Mouse (Mus musculus) gastrocnemius, adult 18-20 months (tissue): ENCODE results near the gene Olfr588-ps1. TPM values are rescaled to one million over a fixed set of nuclear protein-coding genes. Genes with fewer than 3 reads are reported as not detected.
"Not testable (repeated sequence)": the region's sequence is repeated elsewhere in the genome, so short reads cannot be mapped to it uniquely, and the experiment has no call there.

Experiments
- DNase-seq: peaks from one replicate; pipeline ENCODE4 v3.0.0; 2021; ENCODE audit warnings: low spot score
- long read RNA-seq, 2 experiments: library from polyadenylated mRNA; stranded (forward); transcript quantifications; one replicate each; pipeline ENCODE4 v2.0.0; 2021
- total RNA-seq, 2 experiments: library from RNA; stranded (reverse); gene quantifications; 2 replicates each; pipeline ENCODE4 v1.2.3; 2021

The Olfr588-ps1 gene
- total RNA-seq, result not detected
- long read RNA-seq, experiment 1, result 0 reads
- long read RNA-seq, experiment 2, result 0 reads

DNA sequence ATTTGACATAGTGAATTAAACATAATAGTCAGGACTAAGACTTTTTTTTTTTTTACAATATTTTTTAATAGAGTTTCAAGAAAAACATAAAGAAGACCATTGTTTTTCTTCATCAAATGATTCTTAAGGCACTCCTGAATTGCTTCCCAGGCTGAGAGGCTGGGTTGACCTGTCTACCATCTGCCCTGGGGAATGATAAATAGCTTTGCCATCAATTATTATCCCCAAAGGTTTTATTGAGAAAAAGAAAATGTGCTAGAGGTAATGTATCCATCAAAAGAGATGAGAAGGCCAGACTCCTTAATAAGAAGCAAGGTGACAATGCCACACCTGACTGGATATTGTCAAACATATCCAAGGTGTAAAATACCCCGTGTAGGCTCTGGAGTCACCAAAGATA is at the start of gene Olfr588-ps1:
TSS of gene Olfr588-ps1 (plus strand) at position 301 of the 400 bp plus-strand sequence.
- DNase-seq, result no peak

- no peak for DNase-seq
Measured at GRCm38 (mm10) chr7:103097420-103097819, 43.3 kb upstream of the Olfr588-ps1 start, which contains the start of gene Olfr585. Gene Olfr585, plus strand, starts transcription at chr7:103097720.

GRCm38 (mm10) chr7:103119406-103119805 is 21.3 kb upstream of the Olfr588-ps1 start:
- no peak for DNase-seq

GRCm38 (mm10) chr7:103125538-103125937 is 15.1 kb upstream of the Olfr588-ps1 start, which contains the start of gene Olfr586:
Gene Olfr586, minus strand, starts transcription at chr7:103125638.
- DNase-seq, result no peak

GRCm38 (mm10) chr7:103156256-103156655 is 15.6 kb downstream of the Olfr588-ps1 start, which contains the start of gene Olfr589:
Gene Olfr589, minus strand, starts transcription at chr7:103156356.
- no peak for DNase-seq

DNA sequence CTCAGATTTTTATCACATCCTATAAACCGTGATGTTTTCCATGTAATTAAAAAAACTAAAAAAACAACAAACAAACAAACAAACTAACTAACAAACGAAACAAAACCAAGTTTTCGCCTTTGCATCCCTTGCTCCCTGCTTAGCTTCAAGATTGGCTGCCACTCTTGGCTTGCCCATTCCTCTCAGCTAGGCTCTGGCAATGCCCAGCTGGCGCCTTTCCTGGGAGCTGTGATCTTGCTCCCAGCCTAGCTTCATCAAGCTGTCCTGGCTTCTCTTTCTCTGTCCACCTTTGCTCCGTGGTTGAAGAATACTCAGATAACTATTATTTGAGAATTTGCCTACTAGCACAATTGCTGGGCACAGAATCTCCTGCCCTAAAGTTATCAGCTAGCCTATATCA is 29.0 kb downstream of the Olfr588-ps1 start:
- no peak for DNase-seq

- no peak for DNase-seq
Measured at GRCm38 (mm10) chr7:103178240-103178639, 37.6 kb downstream of the Olfr588-ps1 start, which contains the start of gene Olfr591. Gene Olfr591, minus strand, starts transcription at chr7:103178340.

DNA sequence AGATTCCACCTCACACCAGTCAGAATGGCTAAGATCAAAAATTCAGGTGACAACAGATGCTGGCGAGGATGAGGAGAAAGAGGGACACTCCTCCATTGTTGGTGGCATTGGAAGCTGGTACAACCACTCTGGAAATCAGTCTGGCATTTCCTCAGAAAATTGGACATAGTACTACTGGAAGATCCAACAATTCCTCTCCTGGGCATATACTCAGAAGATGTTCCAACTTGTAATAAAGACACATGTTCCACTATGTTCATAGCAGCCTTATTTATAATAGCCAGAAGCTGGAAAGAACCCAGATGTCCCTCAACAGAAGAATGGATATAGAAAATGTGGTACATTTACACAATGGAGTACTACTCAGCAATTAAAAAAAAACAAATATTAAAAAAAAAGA is 43.8 kb downstream of the Olfr588-ps1 start, which contains the start of gene Olfr592:
TSS of gene Olfr592 (plus strand) at position 301 of the 400 bp plus-strand sequence.
- not testable (repeated sequence) for DNase-seq

Other genes with a start within 250 kb of the Olfr588-ps1 start
- not detected for gene Olfr569, start 250.0 kb upstream of the Olfr588-ps1 start, total RNA-seq
- gene Olfr570, start 246.3 kb upstream of the Olfr588-ps1 start, total RNA-seq, result not detected
- gene Olfr571, start 223.3 kb upstream of the Olfr588-ps1 start, total RNA-seq, result not detected
- not detected for gene Olfr572, start 216.5 kb upstream of the Olfr588-ps1 start, total RNA-seq
- gene Olfr573-ps1, start 198.3 kb upstream of the Olfr588-ps1 start, total RNA-seq, result not detected
- gene Olfr574, start 192.4 kb upstream of the Olfr588-ps1 start, total RNA-seq, result not detected
- gene Olfr575, start 182.1 kb upstream of the Olfr588-ps1 start, total RNA-seq, result not detected
- not detected for gene Olfr576, start 178.2 kb upstream of the Olfr588-ps1 start, total RNA-seq
- not detected for gene Olfr577, start 164.9 kb upstream of the Olfr588-ps1 start, total RNA-seq
- gene Olfr578, start 151.6 kb upstream of the Olfr588-ps1 start, total RNA-seq, result not detected
- not detected for gene Olfr582, start 102.9 kb upstream of the Olfr588-ps1 start, total RNA-seq
- not detected for gene Olfr583, start 89.6 kb upstream of the Olfr588-ps1 start, total RNA-seq
- gene Olfr584, start 59.0 kb upstream of the Olfr588-ps1 start, total RNA-seq, result not detected
- gene Olfr585, start 43.2 kb upstream of the Olfr588-ps1 start, total RNA-seq, result not detected
- not detected for gene Olfr586, start 15.2 kb upstream of the Olfr588-ps1 start, total RNA-seq
- gene Olfr589, start 15.5 kb downstream of the Olfr588-ps1 start, total RNA-seq, result not detected
- not detected for gene Olfr591, start 37.5 kb downstream of the Olfr588-ps1 start, total RNA-seq
- gene Olfr592, start 43.9 kb downstream of the Olfr588-ps1 start, total RNA-seq, result not detected
- not detected for gene Olfr593, start 71.0 kb downstream of the Olfr588-ps1 start, total RNA-seq
- not detected for gene Olfr594, start 76.1 kb downstream of the Olfr588-ps1 start, total RNA-seq
- not detected for gene Usp17ld, start 111.6 kb downstream of the Olfr588-ps1 start, total RNA-seq
- not detected for gene Olfr596, start 164.8 kb downstream of the Olfr588-ps1 start, total RNA-seq
- gene Olfr597, start 175.4 kb downstream of the Olfr588-ps1 start, total RNA-seq, result not detected
- gene Olfr598, start 182.7 kb downstream of the Olfr588-ps1 start, total RNA-seq, result not detected
- not detected for gene Olfr599, start 195.0 kb downstream of the Olfr588-ps1 start, total RNA-seq
- gene Olfr600, start 208.8 kb downstream of the Olfr588-ps1 start, total RNA-seq, result not detected
- gene Olfr601, start 221.8 kb downstream of the Olfr588-ps1 start, total RNA-seq, result not detected
- not detected for gene Olfr603, start 245.3 kb downstream of the Olfr588-ps1 start, total RNA-seq